8 mouse cellular contexts compared by ENCODE assay signal in the genomic region with DNA sequence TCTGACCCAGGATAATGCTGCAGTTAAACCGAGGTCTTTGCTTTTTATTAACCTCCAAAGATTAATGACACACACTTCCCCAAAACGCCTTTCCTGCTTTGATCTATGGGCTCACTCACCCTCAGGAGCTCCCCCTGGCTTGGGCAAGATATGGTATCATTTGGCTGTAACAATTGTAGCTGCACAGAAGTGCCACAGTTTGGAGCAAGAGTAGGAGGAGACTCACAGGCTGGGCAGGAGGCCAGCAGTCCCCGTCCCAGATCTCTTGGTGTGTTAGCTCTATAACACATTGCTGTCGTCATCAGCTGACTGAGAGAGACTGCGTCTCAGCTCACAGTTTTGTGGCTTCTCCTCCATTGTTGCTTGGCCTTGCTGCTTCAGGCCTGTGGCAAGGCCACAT. TPM values are rescaled to one million over a fixed set of nuclear protein-coding genes. Genes with fewer than 3 reads are reported as not detected.
DNase-seq lines count a peak whose midpoint lies in the region; ATAC-seq lines count a peak whose summit lies in the region.

No protein-coding gene starts in this region.

- H3K4me1 ChIP-seq in heart, embryonic 10.5 days = peaks cover 69% of the 10 kb centered on the region
- peaks cover 70% of the 10 kb centered on the region for H3K4me1 ChIP-seq in forebrain, embryonic 14.5 days (ENCODE audit: control insufficient read depth, insufficient read depth, low read length)
- peaks cover 44% of the 10 kb centered on the region for H3K4me1 ChIP-seq in lung, embryonic 16.5 days (replicated peaks; ENCODE audit: control insufficient read depth, insufficient read depth, low read length)
- peaks cover 40% of the 10 kb centered on the region for H3K4me1 ChIP-seq in stomach, embryonic 15.5 days

- H3K4me3 ChIP-seq in heart, embryonic 10.5 days = no peak overlapping the region
- H3K4me3 ChIP-seq in forebrain, embryonic 14.5 days (ENCODE audit: low read depth, low read length) = no peak overlapping the region
- H3K4me3 ChIP-seq in lung, embryonic 16.5 days (ENCODE audit: low read length) = no peak overlapping the region
- no peak overlapping the region for H3K4me3 ChIP-seq in stomach, embryonic 15.5 days (replicated peaks)

- no peaks in the 10 kb centered on the region for H3K9me3 ChIP-seq in heart, embryonic 10.5 days
- H3K9me3 ChIP-seq in forebrain, embryonic 14.5 days (replicated peaks; ENCODE audit: control insufficient read depth, low read length) = no peaks in the 10 kb centered on the region
- H3K9me3 ChIP-seq in lung, embryonic 16.5 days (ENCODE audit: control insufficient read depth, low read length) = no peaks in the 10 kb centered on the region
- no peaks in the 10 kb centered on the region for H3K9me3 ChIP-seq in stomach, embryonic 15.5 days

- intact Hi-C loops in heart, postnatal 14 days (cut with DNase I) = no loop called here

- H3K36me3 ChIP-seq in heart, embryonic 10.5 days = no peaks in the 10 kb centered on the region
- H3K36me3 ChIP-seq in forebrain, embryonic 14.5 days (ENCODE audit: control insufficient read depth, insufficient read depth, low read length) = no peaks in the 10 kb centered on the region
- H3K36me3 ChIP-seq in lung, embryonic 16.5 days (ENCODE audit: control insufficient read depth, insufficient read depth, low read length) = no peaks in the 10 kb centered on the region
- no peaks in the 10 kb centered on the region for H3K36me3 ChIP-seq in stomach, embryonic 15.5 days

- H3K4me2 ChIP-seq in forebrain, embryonic 14.5 days (ENCODE audit: low read length) = no peak overlapping the region
- no peak overlapping the region for H3K4me2 ChIP-seq in lung, embryonic 16.5 days (ENCODE audit: low read depth, low read length)
- no peak overlapping the region for H3K4me2 ChIP-seq in stomach, embryonic 15.5 days

- ATAC-seq in forebrain, embryonic 14.5 days = peak; percentile 30; the same call in 1 of the 2 replicates
- peak; percentile 86 for ATAC-seq in lung, embryonic 16.5 days (ENCODE audit: low read depth)
- ATAC-seq in stomach, embryonic 15.5 days (ENCODE audit: insufficient read depth, low FRiP score, low read depth) = peak; percentile 28; the same call in 1 of the 2 replicates
- no peak for ATAC-seq in CD4-positive, CD25-positive, alpha-beta regulatory T cell, adult 4 months

- H3K9ac ChIP-seq in forebrain, embryonic 14.5 days (ENCODE audit: low read length) = no peak overlapping the region
- no peak overlapping the region for H3K9ac ChIP-seq in lung, embryonic 16.5 days (ENCODE audit: low read length)
- H3K9ac ChIP-seq in stomach, embryonic 15.5 days = no peak overlapping the region

- peak overlapping the region; percentile 62; the same call in 1 of the 2 replicates for H3K27ac ChIP-seq in heart, embryonic 10.5 days
- H3K27ac ChIP-seq in forebrain, embryonic 14.5 days (ENCODE audit: low read depth, low read length) = peak overlapping the region; percentile 81
- H3K27ac ChIP-seq in lung, embryonic 16.5 days (ENCODE audit: low read length) = peak overlapping the region; percentile 77
- peak overlapping the region; percentile 65 for H3K27ac ChIP-seq in stomach, embryonic 15.5 days

- WGBS in heart, embryonic 10.5 days = 39% methylated on average over 5 of the region's 5 CpGs
- WGBS in forebrain, embryonic 14.5 days = 3% methylated on average over 5 of the region's 5 CpGs
- WGBS in lung, embryonic 16.5 days = 7% methylated on average over 5 of the region's 5 CpGs
- WGBS in stomach, embryonic 15.5 days = 10% methylated on average over 5 of the region's 5 CpGs

- H3K27me3 ChIP-seq in heart, embryonic 10.5 days (ENCODE audit: insufficient read depth, poor library complexity, severe bottlenecking) = peaks cover 8% of the 10 kb centered on the region
- H3K27me3 ChIP-seq in forebrain, embryonic 14.5 days (replicated peaks; ENCODE audit: control insufficient read depth, insufficient read depth, low read length) = no peaks in the 10 kb centered on the region
- H3K27me3 ChIP-seq in lung, embryonic 16.5 days (ENCODE audit: control insufficient read depth, insufficient read depth, low read depth, low read length) = no peaks in the 10 kb centered on the region
- no peaks in the 10 kb centered on the region for H3K27me3 ChIP-seq in stomach, embryonic 15.5 days (replicated peaks)

- no peak for DNase-seq in heart, embryonic 10.5 days (ENCODE audit: low spot score)
- DNase-seq in heart, postnatal 14 days = no peak
- DNase-seq in NIH3T3 (ENCODE audit: low read depth) = peak; percentile 59
- DNase-seq in forebrain, embryonic 14.5 days (ENCODE audit: low spot score) = peak; percentile 95
- DNase-seq in kidney, postnatal 10 days = peak; percentile 87

RNA-seq across cellular contexts. Expression of gene A3galt2, which starts 35.1 kb away (rescaled TPM):
- 0.04 and 0.10 TPM in 2 replicates for polyA plus RNA-seq in heart, embryonic 10.5 days (2016; fragmentation: Nextera tagmentation; extraction: Ambion mirVana)
- total RNA-seq in heart, postnatal 14 days (2021) = under 1 TPM; 0.20 to 0.33 TPM
- 0.27 and 0.38 TPM in 2 replicates for polyA plus RNA-seq in forebrain, embryonic 14.5 days (2014; fragmentation: Nextera tagmentation; extraction: Ambion mirVana)
- polyA plus RNA-seq in lung, embryonic 16.5 days (2015; fragmentation: Nextera tagmentation; extraction: Ambion mirVana) = 0.16 and 0.30 TPM in 2 replicates
- polyA plus RNA-seq in stomach, embryonic 15.5 days (2015; fragmentation: Nextera tagmentation; extraction: Ambion mirVana) = 0.09 and 0.14 TPM in 2 replicates
- under 1 TPM; 0.18 to 0.22 TPM for polyA plus RNA-seq in CD4-positive, CD25-positive, alpha-beta regulatory T cell, adult 4 months (2017; shearing (Covaris generic))

Comparison
In these comparisons a context has a peak if more than half of its experiments do, and no peak if none do; other contexts are left out.
1. DNase-seq: peak in NIH3T3 (single experiment), forebrain, embryonic 14.5 days (single experiment) and kidney, postnatal 10 days (single experiment); none in heart, embryonic 10.5 days (single experiment) and heart, postnatal 14 days (0 of 2).
2. Peak in every context shown above with its lines, with median percentiles within 50 percentile points of each other: H3K27ac ChIP-seq.